ENCODE assay signal across 8 mouse cellular contexts in the genomic region with DNA sequence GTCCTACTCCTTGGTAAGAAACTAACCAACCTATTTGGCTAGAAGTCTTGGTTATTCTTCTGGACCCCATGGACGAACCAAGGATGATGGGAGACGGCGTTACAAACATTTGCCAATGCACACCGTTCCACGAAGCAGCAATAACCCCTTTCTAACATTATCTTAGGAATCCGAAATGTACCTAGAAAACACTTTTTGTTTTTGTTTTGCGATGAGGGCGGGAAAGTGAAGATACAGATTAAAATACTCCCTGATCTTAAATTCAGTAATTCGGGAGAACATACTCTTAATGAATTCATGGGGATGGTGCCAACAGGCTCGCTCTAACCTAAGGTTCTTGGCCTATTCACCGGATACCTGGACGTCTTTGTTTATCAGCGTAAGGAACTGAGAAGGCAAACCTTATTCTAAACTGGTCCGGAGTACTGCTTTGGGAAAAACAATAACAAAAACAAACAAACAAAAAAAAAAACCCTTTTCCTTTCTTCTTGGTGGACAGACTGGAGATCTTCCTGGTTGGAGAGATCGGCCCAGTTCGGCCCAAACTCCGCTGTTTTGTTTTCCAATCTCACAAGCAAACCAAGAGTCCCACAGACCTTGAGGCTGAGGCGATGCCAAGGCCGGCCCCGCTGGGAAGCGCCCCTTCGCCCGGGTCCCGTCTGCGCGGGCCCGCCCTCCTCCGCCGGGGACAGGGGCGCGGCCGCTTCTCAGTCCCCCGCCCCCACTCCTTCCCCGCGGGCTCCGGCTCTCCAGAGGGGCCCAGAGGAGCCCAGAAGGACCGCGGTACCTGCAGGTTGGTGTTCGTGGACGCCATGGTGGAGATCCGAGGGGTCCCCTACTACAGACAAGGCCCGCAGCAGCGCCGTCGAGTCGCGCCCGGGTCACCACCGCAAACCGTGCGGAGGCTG. TPM values are rescaled to one million over a fixed set of nuclear protein-coding genes. Genes with fewer than 3 reads are reported as not detected.
DNase-seq lines count a peak whose midpoint lies in the region; ATAC-seq and TF ChIP-seq lines count a peak whose summit lies in the region.

No protein-coding gene starts in this region.

- H3K9me3 ChIP-seq in forebrain, embryonic 10.5 days: no peaks in the 10 kb centered on the region
- H3K9me3 ChIP-seq in hindbrain, embryonic 15.5 days: 0 out of 2 replicates have a peak, but pooled peaks cover under 1% of the 10 kb centered on the region
- H3K9me3 ChIP-seq in liver, embryonic 14.5 days (ENCODE audit: control insufficient read depth, low read length): no peaks in the 10 kb centered on the region
- H3K9me3 ChIP-seq in neural tube, embryonic 14.5 days (ENCODE audit: control insufficient read depth, low read length): no peaks in the 10 kb centered on the region

- H3K27me3 ChIP-seq in forebrain, embryonic 10.5 days (ENCODE audit: poor library complexity, severe bottlenecking): no peaks in the 10 kb centered on the region
- no peaks in the 10 kb centered on the region for H3K27me3 ChIP-seq in hindbrain, embryonic 15.5 days
- no peaks in the 10 kb centered on the region for H3K27me3 ChIP-seq in liver, embryonic 14.5 days (ENCODE audit: control insufficient read depth, insufficient read depth, low read length)
- 0 out of 2 replicates have a peak, but pooled peaks cover 2% of the 10 kb centered on the region for H3K27me3 ChIP-seq in neural tube, embryonic 14.5 days (ENCODE audit: control insufficient read depth, insufficient read depth, low read length)

- peak; percentile 94 for ATAC-seq in hindbrain, embryonic 15.5 days (ENCODE audit: low FRiP score, low read depth)
- peak; percentile 93 for ATAC-seq in liver, embryonic 14.5 days (ENCODE audit: insufficient read depth)
- ATAC-seq in neural tube, embryonic 14.5 days (ENCODE audit: low read depth): peak; percentile 91

- H3K4me3 ChIP-seq in forebrain, embryonic 10.5 days: peak overlapping the region; percentile 76
- H3K4me3 ChIP-seq in hindbrain, embryonic 15.5 days: peak overlapping the region; percentile 100
- H3K4me3 ChIP-seq in liver, embryonic 14.5 days (ENCODE audit: insufficient read depth in 1 of 2, low read depth in 2 of 2, low read length in 2 of 2): peak overlapping the region; percentile 74 to 86
- H3K4me3 ChIP-seq in neural tube, embryonic 14.5 days (ENCODE audit: low read depth, low read length): peak overlapping the region; percentile 89

- peak overlapping the region; percentile 97 for H3K9ac ChIP-seq in hindbrain, embryonic 15.5 days
- peak overlapping the region; percentile 91 for H3K9ac ChIP-seq in liver, embryonic 14.5 days (replicated peaks)
- H3K9ac ChIP-seq in neural tube, embryonic 14.5 days (replicated peaks; ENCODE audit: low read depth, low read length): peak overlapping the region; percentile 97

- WGBS in forebrain, embryonic 10.5 days: 4% methylated on average over 51 of the region's 51 CpGs
- WGBS in hindbrain, embryonic 15.5 days: 3% methylated on average over 51 of the region's 51 CpGs
- WGBS in liver, embryonic 14.5 days (ENCODE audit: insufficient replicate concordance): 2% methylated on average over 51 of the region's 51 CpGs
- WGBS in neural tube, embryonic 14.5 days: 2% methylated on average over 51 of the region's 51 CpGs

- H3K36me3 ChIP-seq in forebrain, embryonic 10.5 days (replicated peaks): peaks cover 12% of the 10 kb centered on the region
- H3K36me3 ChIP-seq in hindbrain, embryonic 15.5 days: no peaks in the 10 kb centered on the region
- no peaks in the 10 kb centered on the region for H3K36me3 ChIP-seq in liver, embryonic 14.5 days (replicated peaks; ENCODE audit: control insufficient read depth, insufficient read depth, low read depth)
- H3K36me3 ChIP-seq in neural tube, embryonic 14.5 days (ENCODE audit: control insufficient read depth, insufficient read depth, low read length): no peaks in the 10 kb centered on the region

- peak overlapping the region; percentile 92 for H3K27ac ChIP-seq in forebrain, embryonic 10.5 days
- H3K27ac ChIP-seq in hindbrain, embryonic 15.5 days (replicated peaks): peak overlapping the region; percentile 90
- peak overlapping the region; percentile 60 for H3K27ac ChIP-seq in liver, embryonic 14.5 days
- H3K27ac ChIP-seq in neural tube, embryonic 14.5 days (ENCODE audit: low read depth, low read length): peak overlapping the region; percentile 87

- peaks cover 22% of the 10 kb centered on the region for H3K4me1 ChIP-seq in forebrain, embryonic 10.5 days
- peaks cover 29% of the 10 kb centered on the region for H3K4me1 ChIP-seq in hindbrain, embryonic 15.5 days (replicated peaks)
- H3K4me1 ChIP-seq in liver, embryonic 14.5 days (replicated peaks; ENCODE audit: control insufficient read depth in 2 of 2, insufficient read depth in 2 of 2, low read length in 1 of 2): peaks cover 7 to 16% of the 10 kb centered on the region in 2 experiments
- H3K4me1 ChIP-seq in neural tube, embryonic 14.5 days (ENCODE audit: control insufficient read depth, insufficient read depth, low read length): peaks cover 18% of the 10 kb centered on the region

- DNase-seq in kidney, adult 9 months: peak; percentile 7
- no peak for DNase-seq in kidney, adult 11 months
- peak; percentile 14 for DNase-seq in WW6 (ENCODE audit: low read depth, low spot score)
- peak; percentile 14 for DNase-seq in forebrain, embryonic 10.5 days (ENCODE audit: extremely low spot score, low spot score)
- peak in 1 of 3 experiments; percentile 36 for DNase-seq in liver, embryonic 14.5 days (ENCODE audit: low read depth in 3 of 3, low spot score in 3 of 3)
- DNase-seq in layer of hippocampus, postnatal 10 days (ENCODE audit: low spot score in 2 of 2): no peak

- H3K4me2 ChIP-seq in hindbrain, embryonic 15.5 days: peak overlapping the region; percentile 63
- H3K4me2 ChIP-seq in liver, embryonic 14.5 days (ENCODE audit: low read depth): peak overlapping the region; percentile 85
- H3K4me2 ChIP-seq in neural tube, embryonic 14.5 days (ENCODE audit: low read depth, low read length): peak overlapping the region; percentile 73

- TF ChIP-seq CTCF in liver, embryonic 14.5 days (IDR thresholded peaks at IDR 0.05; ENCODE audit: low read depth): no peak

- TF ChIP-seq EP300 in liver, embryonic 14.5 days (IDR thresholded peaks at IDR 0.05; ENCODE audit: low read depth): no peak

RNA-seq across cellular contexts. Expression of gene Vps4b, which starts 0.6 kb away (rescaled TPM):
- 67.8 and 68.3 TPM in 2 replicates for polyA plus RNA-seq in forebrain, embryonic 10.5 days (2016; fragmentation: Nextera tagmentation; extraction: Ambion mirVana)
- 32.5 and 34.7 TPM in 2 replicates for polyA plus RNA-seq in hindbrain, embryonic 15.5 days (2015; fragmentation: Nextera tagmentation; extraction: Ambion mirVana)
- 4.9 and 9.5 TPM in 2 replicates for polyA plus RNA-seq in liver, embryonic 14.5 days (2012; rRNA removed)
- polyA plus RNA-seq in liver, embryonic 14.5 days (2014; fragmentation: Nextera tagmentation; extraction: Ambion mirVana): 21.9 and 25.7 TPM in 2 replicates
- 32.8 and 45.9 TPM in 2 replicates for polyA plus RNA-seq in neural tube, embryonic 14.5 days (2014; fragmentation: Nextera tagmentation; extraction: Ambion mirVana)
- total RNA-seq in layer of hippocampus, postnatal 10 days (2021): 10 to 100 TPM; 48.0 to 54.3 TPM

RNA-seq across cellular contexts. Expression of gene Kdsr, which starts 36.4 kb away (rescaled TPM):
- polyA plus RNA-seq in forebrain, embryonic 10.5 days (2016; fragmentation: Nextera tagmentation; extraction: Ambion mirVana): 7.5 and 8.5 TPM in 2 replicates
- 13.9 and 15.4 TPM in 2 replicates for polyA plus RNA-seq in hindbrain, embryonic 15.5 days (2015; fragmentation: Nextera tagmentation; extraction: Ambion mirVana)
- polyA plus RNA-seq in liver, embryonic 14.5 days (2012; rRNA removed): 0.88 and 1.3 TPM in 2 replicates
- polyA plus RNA-seq in liver, embryonic 14.5 days (2014; fragmentation: Nextera tagmentation; extraction: Ambion mirVana): 3.0 and 4.0 TPM in 2 replicates
- polyA plus RNA-seq in neural tube, embryonic 14.5 days (2014; fragmentation: Nextera tagmentation; extraction: Ambion mirVana): 13.2 and 16.3 TPM in 2 replicates
- total RNA-seq in layer of hippocampus, postnatal 10 days (2021): 10 to 100 TPM; 21.8 to 25.5 TPM

Comparison
In these comparisons a context has a peak if more than half of its experiments do, and no peak if none do; other contexts are left out.
1. DNase-seq: peak in kidney, adult 9 months (single experiment), WW6 (single experiment) and forebrain, embryonic 10.5 days (single experiment); none in kidney, adult 11 months (single experiment) and layer of hippocampus, postnatal 10 days (0 of 2).
2. Peak in every context shown above with its lines, with median percentiles within 50 percentile points of each other: H3K27ac ChIP-seq, H3K4me3 ChIP-seq, ATAC-seq, H3K4me2 ChIP-seq and H3K9ac ChIP-seq.